Mouse (Mus musculus): Measurements from ENCODE around the gene Grid1.

DNA sequence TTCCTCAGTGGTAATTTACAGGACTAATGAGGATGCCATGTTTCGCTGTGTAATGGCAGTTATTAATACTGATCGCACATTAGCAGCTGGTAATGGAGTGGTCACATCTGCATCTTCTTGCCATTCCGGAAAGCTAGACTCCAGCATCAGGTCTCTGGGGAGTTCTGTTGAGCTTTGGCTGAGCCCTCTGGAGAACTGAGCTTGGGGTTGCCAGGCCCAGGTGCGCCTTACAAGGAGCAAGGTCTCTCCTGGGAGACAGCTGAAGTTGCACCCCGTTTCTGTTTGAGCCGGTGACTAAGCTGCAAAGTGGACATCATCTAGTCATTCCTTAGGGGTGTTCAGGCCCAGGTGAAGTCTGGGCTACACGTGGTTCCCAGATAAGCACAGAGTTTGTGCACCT is 186.8 kb downstream of the Grid1 start:
- TF ChIP-seq POLR2A (IDR thresholded peaks at IDR 0.05; ENCODE audit: insufficient read depth, low read length) = no peak
- TF ChIP-seq CTCF (IDR thresholded peaks at IDR 0.05; ENCODE audit: low read depth, low read length) = no peak
